Mouse (Mus musculus) liver, adult 2 months (tissue): ENCODE results near the gene Mfsd1.

ENCODE experiments used
- CTCF ChIP-seq: fragments of 200-500 bp; IDR thresholded peaks from 2 replicates; pipeline ENCODE4 v1.5.1; 2011; ENCODE audit warnings: low read depth, low read length, control low read depth
- POLR2A ChIP-seq: fragments of 200-500 bp; IDR thresholded peaks from 2 replicates; pipeline ENCODE4 v1.6.1; 2011; ENCODE audit warnings: low read length, control low read depth; ENCODE audit not compliant: insufficient read depth; ENCODE audit errors: extremely low read depth

- TF ChIP-seq POLR2A (no peak), CTCF (no peak)
Observed at GRCm38 (mm10) chr3:67583125-67583845, 744 bp downstream of the Mfsd1 start.
